Mouse (Mus musculus) gastrocnemius, adult 8-10 months (tissue): ENCODE measurements at regions not wholly inside any gene's neighbourhood (a gene's known extent, or its start where the extent isn't known, plus 50 kb on each side); places are given as distances from the start of the nearest gene placed in this dataset.
A peak's percentile ranks its signal among the peaks of the same experiment; 100 is the strongest.

Source experiments
- DNase-seq, 2 experiments: peaks; one replicate each; pipeline ENCODE4 v3.0.0; 2022; ENCODE audit warnings: low spot score in 2 of 2

- no peak for DNase-seq
Observed at GRCm38 (mm10) chr11:114551262-114551661, 117.1 kb upstream of the Rpl38 start.

- no peak for DNase-seq
Observed at GRCm38 (mm10) chr11:114548658-114549057, 119.7 kb upstream of the Rpl38 start.

DNA sequence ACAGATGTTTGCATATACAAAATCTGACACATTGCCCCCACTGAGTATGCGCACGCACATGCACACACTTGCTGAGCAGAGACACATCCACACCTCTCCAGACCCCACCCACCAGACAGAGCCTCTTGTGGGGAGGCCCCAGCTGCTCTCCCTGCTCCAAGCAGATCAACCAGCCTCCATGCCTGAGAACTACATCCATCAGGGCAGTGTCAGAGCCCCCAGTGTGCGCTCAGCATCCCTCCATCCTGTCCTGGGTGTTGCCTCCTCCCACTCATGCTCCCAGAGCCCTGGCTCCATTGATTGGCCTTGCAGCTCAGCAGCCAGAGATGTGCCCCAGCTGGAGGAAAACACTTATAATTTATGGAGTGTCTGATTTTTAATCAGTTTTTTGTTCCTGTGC is 124.1 kb upstream of the Rpl38 start:
- no peak for DNase-seq

- DNase-seq, result no peak
Observed at GRCm38 (mm10) chr11:114542167-114542566, 126.2 kb upstream of the Rpl38 start.

GRCm38 (mm10) chr11:114540503-114540902 is 127.8 kb upstream of the Rpl38 start:
- no peak for DNase-seq

GRCm38 (mm10) chr11:114536616-114537493 is 131.5 kb upstream of the Rpl38 start:
- no peak for DNase-seq

DNA sequence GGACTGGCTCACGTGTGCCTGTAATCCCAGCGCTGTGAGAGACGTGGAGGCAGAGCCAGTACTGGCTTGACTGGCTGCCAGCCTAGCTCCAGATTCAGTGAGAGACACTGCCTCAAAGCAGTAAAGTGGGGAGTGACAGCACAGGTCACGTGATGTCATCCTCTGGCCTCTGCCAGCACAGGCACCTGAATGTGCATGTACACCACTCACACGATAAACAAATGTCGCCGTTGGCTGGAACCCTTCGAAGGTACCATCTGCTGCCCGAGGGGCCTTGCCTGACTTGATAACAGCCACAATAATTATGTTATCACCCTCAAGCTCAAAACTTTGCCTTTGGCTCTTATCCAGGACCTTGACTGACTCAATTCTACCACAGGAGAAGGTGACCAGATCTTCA is 132.4 kb upstream of the Rpl38 start:
- DNase-seq, result no peak

DNA sequence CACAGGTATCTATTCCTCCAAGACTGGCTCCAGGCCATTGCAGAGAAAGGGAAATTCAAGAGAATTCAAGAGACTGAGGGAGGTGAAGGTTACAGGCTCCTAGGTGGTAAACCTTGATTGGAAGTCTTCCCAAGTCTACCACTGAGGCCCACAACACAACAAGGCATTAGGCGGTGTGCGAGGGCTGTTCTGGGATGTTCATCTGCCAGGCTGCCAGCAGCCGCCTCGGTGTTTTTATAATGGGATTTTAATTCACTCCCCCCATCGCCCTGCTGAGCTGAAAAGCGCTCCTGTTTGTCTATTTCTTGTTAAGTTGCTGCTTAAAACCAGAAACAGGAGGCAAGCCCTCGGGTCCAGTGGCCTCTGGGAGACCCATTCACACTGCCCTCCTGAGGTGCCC is 133.9 kb upstream of the Rpl38 start:
- no peak for DNase-seq

DNA sequence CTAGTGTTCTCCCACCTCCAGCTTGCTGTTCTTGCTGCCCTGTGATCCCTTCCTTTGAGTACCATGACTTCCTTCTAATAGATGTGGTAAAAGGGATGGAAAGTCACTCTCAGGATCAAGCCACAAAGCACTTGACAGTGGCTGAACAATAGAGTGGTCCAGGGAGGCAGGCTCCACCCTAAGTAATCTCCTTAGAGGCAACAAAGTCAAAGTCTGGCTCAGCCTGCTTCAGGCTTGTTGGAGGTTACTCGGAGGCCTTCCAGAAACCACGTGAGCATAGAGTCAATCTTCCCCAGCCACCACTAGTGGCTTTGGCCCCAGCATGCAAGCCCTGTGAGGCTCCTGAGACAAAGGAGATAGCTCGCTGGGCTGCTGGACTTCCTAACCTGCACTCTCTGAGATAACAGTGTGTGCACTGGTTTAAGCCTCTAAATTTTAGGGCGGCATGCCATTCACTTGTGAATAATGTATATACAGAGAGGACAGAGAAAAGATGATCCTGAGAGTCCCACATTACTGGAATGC is 137.0 kb upstream of the Rpl38 start:
- DNase-seq, result no peak

DNA sequence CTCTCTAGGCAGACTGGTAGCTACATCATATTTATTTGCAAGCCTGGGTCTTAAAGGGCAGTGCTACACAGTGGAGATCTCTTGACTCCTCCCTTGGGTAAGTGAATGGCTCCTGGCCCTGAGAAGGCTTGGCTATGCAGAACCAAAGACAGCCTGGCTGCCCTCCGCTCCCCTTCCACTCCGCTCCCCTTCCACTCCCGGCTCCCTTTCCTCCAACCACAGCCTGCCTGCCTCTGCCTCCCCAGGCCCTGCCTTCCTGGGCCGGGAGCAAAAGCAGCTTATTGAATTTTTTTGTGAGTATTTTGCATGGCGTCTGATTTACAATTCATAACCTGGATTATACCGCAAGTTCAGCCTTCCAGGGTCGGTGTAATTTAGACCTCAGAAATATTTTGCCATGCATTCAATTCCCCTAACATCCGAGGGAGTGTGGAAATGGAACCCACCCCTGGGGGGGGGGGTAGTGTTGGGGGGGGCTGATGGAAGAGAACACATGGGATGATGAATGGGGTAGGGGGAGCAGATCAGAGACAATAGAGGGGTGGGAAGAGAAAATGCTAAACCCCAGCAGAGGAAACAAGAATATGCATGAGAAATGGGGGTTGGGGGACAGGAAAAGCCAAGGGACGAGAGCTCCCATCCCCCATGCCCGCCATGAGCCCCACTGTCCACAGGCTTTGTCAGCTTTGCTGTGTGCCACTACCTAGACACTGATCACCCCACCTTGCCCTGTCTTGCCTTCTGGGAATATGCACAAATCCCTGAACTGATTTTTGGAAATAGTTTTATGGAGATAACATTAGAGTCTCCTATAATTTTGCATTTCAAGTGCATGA is 139.2 kb upstream of the Rpl38 start:
- no peak for DNase-seq

DNA sequence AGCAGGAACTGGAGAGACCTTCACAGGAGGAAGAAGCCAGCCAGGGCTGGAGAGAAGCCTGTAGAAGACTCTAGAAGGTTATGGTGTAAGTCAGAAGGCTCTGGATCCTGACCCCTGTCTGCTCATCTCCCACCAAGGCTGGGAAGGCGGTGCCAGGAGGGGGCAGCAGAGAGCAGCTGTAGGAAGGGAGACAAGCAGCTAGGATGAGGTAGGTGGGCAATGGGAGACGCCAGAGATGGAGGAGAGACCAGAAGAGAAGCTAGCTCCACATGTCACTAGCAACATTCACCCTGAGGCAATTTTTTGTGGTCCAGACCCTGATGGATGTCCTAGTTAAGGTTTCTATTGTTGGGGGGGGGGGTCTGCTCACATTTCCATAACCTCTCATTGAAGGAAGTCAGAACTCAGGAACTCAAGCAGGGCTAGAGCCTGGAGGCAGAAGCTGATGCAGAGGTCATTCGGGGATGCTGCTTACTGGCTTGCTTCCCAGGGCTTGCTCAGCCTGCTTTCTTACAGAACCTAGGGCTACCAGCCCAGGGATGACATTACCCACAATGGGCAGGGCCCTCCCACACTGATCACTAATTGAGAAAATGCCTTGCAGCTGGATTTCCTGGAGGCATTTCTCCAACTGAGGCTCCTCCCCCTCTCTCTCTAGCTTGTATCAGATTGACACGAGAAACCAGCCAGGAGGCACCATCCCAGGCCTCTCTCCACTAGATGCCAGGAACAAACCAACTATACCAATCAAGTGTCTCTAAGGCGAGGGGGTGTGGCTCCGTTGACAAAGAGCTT is 144.7 kb upstream of the Rpl38 start:
- DNase-seq, result peak; percentile 28 to 37

GRCm38 (mm10) chr11:114515278-114515677 is 153.0 kb upstream of the Rpl38 start:
- no peak for DNase-seq

GRCm38 (mm10) chr11:114514126-114514525 is 154.2 kb upstream of the Rpl38 start:
- no peak for DNase-seq

DNA sequence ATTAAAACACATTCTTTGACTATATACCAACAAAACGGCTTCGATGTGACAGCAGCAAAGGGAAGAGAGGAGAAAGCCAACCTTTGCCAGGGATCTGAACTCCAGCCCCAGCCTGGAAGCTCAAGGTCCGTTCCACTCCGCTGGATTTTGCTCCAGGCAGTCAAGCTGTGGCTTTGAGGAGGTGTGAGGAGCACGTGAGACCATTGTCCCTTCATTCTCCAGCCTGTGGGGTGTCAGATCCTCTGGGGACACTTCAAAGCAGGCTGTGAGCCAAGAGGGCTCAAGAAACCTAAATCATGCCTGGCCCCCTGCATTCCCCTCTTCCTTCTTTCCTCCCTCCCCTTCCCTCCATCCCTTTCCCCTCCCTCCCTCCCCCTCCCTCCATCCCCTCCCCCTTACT is 154.9 kb upstream of the Rpl38 start:
- no peak for DNase-seq

GRCm38 (mm10) chr11:114511994-114512393 is 156.3 kb upstream of the Rpl38 start:
- DNase-seq, result peak in 1 of 2 experiments; percentile 13

DNA sequence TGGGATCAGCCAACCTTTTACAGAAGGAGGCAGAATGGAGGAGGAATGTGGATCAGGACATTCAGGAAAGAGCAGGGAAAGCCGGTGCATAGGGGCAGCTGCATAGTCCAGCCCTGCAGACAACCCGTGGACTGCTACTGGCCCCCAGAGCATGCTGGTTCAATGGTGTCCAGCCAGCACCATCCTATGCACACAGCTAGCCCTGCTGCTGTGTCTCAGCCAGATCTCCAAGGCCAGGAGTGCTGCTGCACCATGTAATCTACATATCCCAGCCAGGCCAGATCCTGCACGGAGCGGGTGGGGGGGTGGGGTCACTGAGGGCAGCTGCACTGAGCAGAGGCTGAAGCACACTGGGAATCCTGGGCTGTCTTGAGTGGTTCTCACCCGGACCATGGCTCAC is 165.8 kb upstream of the Rpl38 start:
- DNase-seq, result no peak

GRCm38 (mm10) chr11:114501869-114502540 is 166.3 kb upstream of the Rpl38 start:
- no peak for DNase-seq

GRCm38 (mm10) chr11:114500416-114500815 is 167.9 kb upstream of the Rpl38 start:
- no peak for DNase-seq

GRCm38 (mm10) chr11:114499665-114500064 is 168.7 kb upstream of the Rpl38 start:
- no peak for DNase-seq

DNA sequence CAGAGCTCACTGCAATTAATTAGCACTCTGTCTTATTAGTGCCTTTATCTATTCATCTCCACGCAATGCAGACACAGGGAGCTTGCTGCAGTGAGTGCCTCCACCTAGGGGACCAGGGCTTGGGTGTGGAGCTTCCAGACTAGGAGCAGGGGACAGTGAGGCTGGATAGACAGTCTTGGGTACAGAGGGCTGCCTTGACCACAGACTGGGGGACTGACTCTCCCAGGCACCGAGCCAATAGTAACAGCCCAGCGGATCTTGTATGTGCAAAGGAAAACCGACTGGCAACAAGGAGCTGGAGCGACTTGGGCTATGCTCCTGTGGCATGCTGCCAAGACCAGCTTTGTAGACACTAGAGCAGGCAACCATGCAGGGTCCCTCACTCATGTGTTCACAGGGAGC is 172.8 kb upstream of the Rpl38 start:
- no peak for DNase-seq

DNA sequence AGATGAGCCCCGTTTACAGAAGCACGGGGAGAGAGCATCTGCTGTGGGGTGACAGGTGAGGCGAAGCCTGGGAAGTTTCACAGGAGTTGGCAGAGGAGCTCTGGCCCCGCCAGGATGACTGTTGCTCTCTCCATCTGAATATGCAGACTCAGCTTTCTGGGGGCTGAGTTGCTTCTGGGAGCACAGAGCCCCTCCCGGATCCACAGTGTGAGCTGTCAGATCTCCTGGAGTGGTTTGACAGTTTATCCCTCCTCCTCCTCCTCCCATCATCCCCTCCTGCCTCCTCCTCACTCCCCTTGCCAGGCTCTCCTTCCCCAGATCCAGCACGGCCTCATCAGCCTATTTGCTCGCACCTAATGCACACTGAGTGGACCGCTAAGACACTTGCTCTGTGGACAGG is 181.9 kb upstream of the Rpl38 start:
- DNase-seq, result no peak
